Mouse (Mus musculus) cortical plate, adult 2 months (tissue): ENCODE results near the gene A930017K11Rik. TPM values are rescaled to one million over a fixed set of nuclear protein-coding genes. Genes with fewer than 3 reads are reported as not detected.

ENCODE experiments used
- H3K27ac ChIP-seq: fragments of 200-500 bp; 2 replicates; pipeline ENCODE4 v1.5.1; 2012; ENCODE audit warnings: low read length, control low read depth, inconsistent platforms; ENCODE audit not compliant: insufficient read depth
- H3K4me1 ChIP-seq: fragments of 200-500 bp; 2 replicates; pipeline ENCODE4 v1.6.1; 2011; ENCODE audit warnings: low read length; ENCODE audit not compliant: control insufficient read depth, insufficient read depth
- H3K4me3 ChIP-seq: fragments of 200-500 bp; 2 replicates; pipeline ENCODE4 v1.5.1; 2011; ENCODE audit warnings: mild to moderate bottlenecking, low read length, control low read depth; ENCODE audit not compliant: insufficient read depth
- CTCF ChIP-seq: fragments of 200-500 bp; IDR thresholded peaks from 2 replicates; pipeline ENCODE4 v1.5.1; 2011; ENCODE audit warnings: mild to moderate bottlenecking, control low read depth, low read length; ENCODE audit not compliant: insufficient read depth; ENCODE audit errors: extremely low read depth
- POLR2A ChIP-seq: fragments of 200-500 bp; IDR thresholded peaks from 2 replicates; pipeline ENCODE4 v1.6.1; 2011; ENCODE audit warnings: mild to moderate bottlenecking, low read length, control low read depth; ENCODE audit not compliant: insufficient read depth; ENCODE audit errors: extremely low read depth
- polyA plus RNA-seq: library from polyadenylated mRNA; depleted of rRNA; stranded (reverse); fragments of >200 nt; gene quantifications from 2 replicates; pipeline ENCODE4 v1.2.3, GENCODE M21; 2012

Gene A930017K11Rik
- polyA plus RNA-seq, 1 experiment: 0.92 TPM

- Histone ChIP-seq H3K4me1 (no peaks in the 10 kb centered on the region), H3K4me3 (no peak overlapping the region), H3K27ac (no peak overlapping the region)
- TF ChIP-seq POLR2A (no peak), CTCF (no peak)
Measured at GRCm38 (mm10) chr17:25958771-25959494, 6.6 kb upstream of the A930017K11Rik start.

GRCm38 (mm10) chr17:25957586-25958051 lies 5.3 kb upstream of the A930017K11Rik start:
- Histone ChIP-seq H3K4me3 (no peak overlapping the region), H3K4me1 (no peaks in the 10 kb centered on the region), H3K27ac (no peak overlapping the region)
- no peak for TF ChIP-seq CTCF

- TF ChIP-seq POLR2A (no peak), CTCF (no peak)
- Histone ChIP-seq H3K4me3 (no peak overlapping the region), H3K27ac (no peak overlapping the region)
Measured at GRCm38 (mm10) chr17:25956631-25957030, 4.3 kb upstream of the A930017K11Rik start.

GRCm38 (mm10) chr17:25956201-25956600 lies 3.8 kb upstream of the A930017K11Rik start:
- Histone ChIP-seq H3K27ac (no peak overlapping the region), H3K4me3 (no peak overlapping the region), H3K4me1 (no peaks in the 10 kb centered on the region)
- TF ChIP-seq CTCF: no peak
- no peak for TF ChIP-seq POLR2A

More at GRCm38 (mm10) chr17:25956631-25957030, 4.3 kb upstream of the A930017K11Rik start:
- H3K4me1 ChIP-seq: no peaks in the 10 kb centered on the region

GRCm38 (mm10) chr17:25955736-25956135 lies 3.4 kb upstream of the A930017K11Rik start:
- TF ChIP-seq CTCF (no peak), POLR2A (no peak)
- Histone ChIP-seq H3K27ac (no peak overlapping the region), H3K4me1 (no peaks in the 10 kb centered on the region), H3K4me3 (no peak overlapping the region)

GRCm38 (mm10) chr17:25954671-25955070 lies 2.3 kb upstream of the A930017K11Rik start:
- TF ChIP-seq CTCF: no peak
- no peak overlapping the region for H3K4me3 ChIP-seq
- H3K4me1 ChIP-seq: no peaks in the 10 kb centered on the region

GRCm38 (mm10) chr17:25953161-25953560 lies 796 bp upstream of the A930017K11Rik start:
- H3K27ac ChIP-seq: no peak overlapping the region
- TF ChIP-seq POLR2A (no peak), CTCF (no peak)
- H3K4me3 ChIP-seq: no peak overlapping the region

More at GRCm38 (mm10) chr17:25954671-25955070, 2.3 kb upstream of the A930017K11Rik start:
- H3K27ac ChIP-seq: no peak overlapping the region

GRCm38 (mm10) chr17:25951225-25951802 lies 1.1 kb downstream of the A930017K11Rik start:
- Histone ChIP-seq H3K4me1 (no peaks in the 10 kb centered on the region), H3K4me3 (peak overlapping the region; percentile 19; the same call in 1 of the 2 replicates), H3K27ac (no peak overlapping the region; the same call in 1 of the 2 replicates)
- no peak for TF ChIP-seq POLR2A
- TF ChIP-seq CTCF: no peak

More at GRCm38 (mm10) chr17:25953161-25953560, 796 bp upstream of the A930017K11Rik start:
- H3K4me1 ChIP-seq: no peaks in the 10 kb centered on the region

GRCm38 (mm10) chr17:25950706-25951105 lies 1.7 kb downstream of the A930017K11Rik start:
- Histone ChIP-seq H3K4me3 (no peak overlapping the region), H3K27ac (no peak overlapping the region), H3K4me1 (no peaks in the 10 kb centered on the region)
- no peak for TF ChIP-seq POLR2A

GRCm38 (mm10) chr17:25949981-25950380 lies 2.4 kb downstream of the A930017K11Rik start:
- H3K4me3 ChIP-seq: no peak overlapping the region
- TF ChIP-seq CTCF: no peak
- TF ChIP-seq POLR2A: no peak
- H3K27ac ChIP-seq: no peak overlapping the region
- no peaks in the 10 kb centered on the region for H3K4me1 ChIP-seq
